Mouse (Mus musculus) limb, embryonic 12.5 days (tissue): ENCODE data around the gene Cyp46a1. TPM values are rescaled to one million over a fixed set of nuclear protein-coding genes. Genes with fewer than 3 reads are reported as not detected.

Experiments
- ATAC-seq: fragments of 200-750 bp; cut with Nextera tagmentation; 2 replicates; pipeline ENCODE4 v1.8.0; 2017; ENCODE audit warnings: low read depth, moderate TSS enrichment; ENCODE audit not compliant: insufficient number of reproducible peaks, insufficient read depth, low FRiP score, low TSS enrichment
- H3K27ac ChIP-seq: fragments of 300-500 bp; sonication (generic); 2 replicates; pipeline ENCODE4 v1.5.1; 2016; ENCODE audit warnings: mild to moderate bottlenecking, moderate library complexity
- H3K27me3 ChIP-seq: fragments of 300-500 bp; sonication (generic); 2 replicates; pipeline ENCODE4 v1.6.1; 2016; ENCODE audit warnings: mild to moderate bottlenecking, moderate library complexity
- H3K36me3 ChIP-seq: fragments of 300-500 bp; sonication (generic); 2 replicates; pipeline ENCODE4 v1.6.1; 2016; ENCODE audit warnings: mild to moderate bottlenecking, moderate library complexity
- H3K4me1 ChIP-seq: fragments of 300-500 bp; sonication (generic); replicated peaks from 2 replicates; pipeline ENCODE4 v1.6.1; 2016
- H3K4me2 ChIP-seq: fragments of 300-500 bp; sonication (generic); 2 replicates; pipeline ENCODE4 v1.6.1; 2016; ENCODE audit warnings: mild to moderate bottlenecking, moderate library complexity
- H3K4me3 ChIP-seq: fragments of 300-500 bp; sonication (generic); replicated peaks from 2 replicates; pipeline ENCODE4 v1.5.1; 2016; ENCODE audit warnings: mild to moderate bottlenecking
- H3K9ac ChIP-seq: fragments of 300-500 bp; sonication (generic); replicated peaks from 2 replicates; pipeline ENCODE4 v1.6.1; 2016; ENCODE audit warnings: mild to moderate bottlenecking, moderate library complexity
- H3K9me3 ChIP-seq: fragments of 300-500 bp; sonication (generic); 2 replicates; pipeline ENCODE4 v1.6.1; 2016; ENCODE audit warnings: mild to moderate bottlenecking, moderate library complexity
- WGBS: fragments of 180-500 bp; shearing (Covaris S2); methylation state at CpG from one replicate; pipeline ENCODE4 v1.1.7; 2016; 5-methylcytosine and 5-hydroxymethylcytosine counted together
- polyA plus RNA-seq: library from polyadenylated mRNA; unstranded; fragments of >200 nt; fragmentation: Nextera tagmentation; extraction: Ambion mirVana; gene quantifications from 2 replicates; pipeline ENCODE4 v1.2.1, GENCODE M21; 2016

Cyp46a1 gene
- polyA plus RNA-seq, 1 experiment from 2014 or later = 2.9 TPM

DNA sequence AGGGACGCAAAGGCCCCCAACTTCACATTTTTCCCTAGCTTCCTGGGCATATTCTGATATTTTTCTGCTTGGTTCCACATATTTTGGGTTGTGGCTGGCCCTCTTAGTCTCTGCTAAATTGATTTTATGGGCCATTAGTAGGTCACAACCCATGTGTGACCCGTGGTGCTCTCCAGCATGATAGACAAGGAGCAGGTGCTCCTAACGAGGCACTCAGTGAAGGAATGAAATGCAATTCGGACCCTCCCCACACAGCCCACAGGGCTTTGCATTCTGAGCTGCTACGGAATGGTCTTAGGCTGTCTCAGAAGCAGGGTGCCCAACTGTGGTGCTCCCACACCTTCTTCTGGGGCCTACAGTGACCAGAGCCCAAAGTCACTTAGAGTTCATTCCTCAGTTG, 74.9 kb downstream of the Cyp46a1 start:
- ATAC-seq = no peak
- Histone ChIP-seq H3K4me3 (no peak overlapping the region), H3K9me3 (no peaks in the 10 kb centered on the region), H3K9ac (no peak overlapping the region), H3K4me2 (no peak overlapping the region), H3K27ac (no peak overlapping the region), H3K36me3 (no peaks in the 10 kb centered on the region), H3K27me3 (no peaks in the 10 kb centered on the region), H3K4me1 (peaks cover 33% of the 10 kb centered on the region)
- WGBS = 48% methylated on average over 5 of the region's 5 CpGs

DNA sequence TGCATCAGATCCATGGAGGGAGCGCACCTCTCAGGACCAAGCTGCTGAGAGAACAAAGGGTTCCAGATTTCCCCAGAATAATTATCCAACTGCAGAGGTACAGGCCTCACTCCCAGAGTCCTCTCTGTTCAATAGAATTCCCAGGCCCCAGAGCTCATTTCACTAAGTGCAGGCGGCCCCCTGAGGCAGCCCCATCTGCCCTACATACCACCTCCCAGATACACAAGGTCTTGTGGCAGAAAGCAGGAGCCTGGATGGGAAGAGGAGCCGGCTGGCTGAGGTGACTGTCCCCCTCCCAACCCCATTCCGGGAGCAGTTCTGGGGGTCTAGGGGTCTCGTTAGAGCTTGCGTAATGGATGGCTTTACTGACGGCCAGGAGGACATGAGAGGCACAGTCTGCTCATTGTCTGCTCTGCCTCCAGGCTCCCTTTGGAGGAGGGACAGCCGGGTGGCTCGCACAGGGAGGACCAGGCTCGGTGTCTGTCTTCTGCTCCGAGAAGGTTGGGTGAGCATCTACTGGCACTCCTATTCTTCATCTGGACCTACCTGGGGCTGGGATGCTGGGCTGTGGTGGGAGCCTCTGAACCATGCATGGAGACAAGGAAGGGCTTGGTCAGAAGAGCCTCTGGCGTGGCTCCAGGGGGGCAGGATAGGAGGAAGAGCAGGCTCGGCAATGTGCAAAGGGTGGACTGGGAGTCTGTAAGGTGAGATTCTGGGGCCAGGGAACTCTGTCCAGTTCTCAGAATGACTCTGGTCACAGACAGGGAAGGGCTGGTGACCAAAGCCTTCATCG, 76.4 kb downstream of the Cyp46a1 start:
- Histone ChIP-seq H3K4me3 (no peak overlapping the region), H3K27ac (0 out of 2 replicates have a peak overlapping the region, but pooled peaks have one; percentile 12)
- 53% methylated on average over 14 of the region's 14 CpGs for WGBS

More for the DNA sequence above, 76.4 kb downstream of the Cyp46a1 start:
- Histone ChIP-seq H3K27me3 (no peaks in the 10 kb centered on the region), H3K9me3 (no peaks in the 10 kb centered on the region), H3K4me1 (peaks cover 24% of the 10 kb centered on the region), H3K9ac (peak overlapping the region; percentile 24; the same call in 1 of the 2 replicates), H3K36me3 (no peaks in the 10 kb centered on the region), H3K4me2 (no peak overlapping the region)
- ATAC-seq = no peak

Other genes starting within 250 kb of the Cyp46a1 start
- 94.2 and 97.4 TPM in 2 replicates for gene Setd3, start 155.1 kb upstream of the Cyp46a1 start, polyA plus RNA-seq
- gene Ccnk, start 154.8 kb upstream of the Cyp46a1 start, polyA plus RNA-seq = 3.3 and 3.9 TPM in 2 replicates
- 5.2 and 6.6 TPM in 2 replicates for gene Ccdc85c, start 59.0 kb upstream of the Cyp46a1 start, polyA plus RNA-seq
- gene Hhipl1, start 28.1 kb upstream of the Cyp46a1 start, polyA plus RNA-seq = 0.50 and 0.53 TPM in 2 replicates
- gene Eml1, start 36.6 kb downstream of the Cyp46a1 start, polyA plus RNA-seq = 41.4 and 43.8 TPM in 2 replicates
- 72.6 and 74.4 TPM in 2 replicates for gene Evl, start 220.3 kb downstream of the Cyp46a1 start, polyA plus RNA-seq